ENCODE assay signal across 8 mouse cellular contexts in genomic region chr6:47594926-47595623, GRCm38 (mm10). TPM values are rescaled to one million over a fixed set of nuclear protein-coding genes. Genes with fewer than 3 reads are reported as not detected.
DNase-seq lines count a peak whose midpoint lies in the region; ATAC-seq lines count a peak whose summit lies in the region.

Gene Ezh2 (minus strand): TSS chr6:47595341.

- no peaks in the 10 kb centered on the region for H3K9me3 ChIP-seq in intestine, embryonic 14.5 days (ENCODE audit: control insufficient read depth, low read length)

- no peaks in the 10 kb centered on the region for H3K36me3 ChIP-seq in intestine, embryonic 14.5 days (ENCODE audit: control insufficient read depth, insufficient read depth, low read length)

- no peaks in the 10 kb centered on the region; the same call in 1 of the 2 replicates for H3K4me1 ChIP-seq in intestine, embryonic 14.5 days (replicated peaks; ENCODE audit: control insufficient read depth, insufficient read depth, low read length)

- DNase-seq in adrenal gland, adult (ENCODE audit: inconsistent age in 2 of 2, low spot score in 1 of 2), result peak; percentile 98 to 99
- peak; percentile 98 for DNase-seq in embryo, embryonic 10.5 days (ENCODE audit: low spot score)
- DNase-seq in gastrocnemius, postnatal 14 days, result peak; percentile 98
- peak; percentile 97 for DNase-seq in intestine, embryonic 14.5 days (ENCODE audit: low spot score)
- DNase-seq in left cerebral cortex, postnatal 14 days (ENCODE audit: low spot score in 2 of 2), result peak; percentile 96 to 98
- DNase-seq in mesoderm, embryonic 11.5 days (ENCODE audit: low read depth, low spot score), result peak; percentile 98
- peak; percentile 94 for DNase-seq in right cerebral cortex, postnatal 36 days (ENCODE audit: low spot score in 2 of 2)
- DNase-seq in yolk sac, embryonic 10.5 days (ENCODE audit: low spot score), result peak; percentile 98

- WGBS in intestine, embryonic 14.5 days, result under 1% methylated on average over 69 of the region's 69 CpGs

- H3K4me2 ChIP-seq in intestine, embryonic 14.5 days (ENCODE audit: low read length), result peak within 1 kb of the TSS; percentile 89

- H3K27ac ChIP-seq in intestine, embryonic 14.5 days (ENCODE audit: low read depth), result peak within 1 kb of the TSS; percentile 95

- peak within 1 kb of the TSS; percentile 73 for H3K4me3 ChIP-seq in intestine, embryonic 14.5 days (ENCODE audit: low read depth, low read length)

- intact Hi-C loops in gastrocnemius, postnatal 14 days (cut with DNase I; ENCODE audit: low total_unique reads), result no loop called here
- intact Hi-C loops in left cerebral cortex, postnatal 14 days (cut with DNase I), result no loop called here

- H3K9ac ChIP-seq in intestine, embryonic 14.5 days (ENCODE audit: low read length), result peak within 1 kb of the TSS; percentile 92

- peak; percentile 99 for ATAC-seq in intestine, embryonic 14.5 days (replicated peaks; ENCODE audit: low FRiP score, low TSS enrichment, low read depth)

- H3K27me3 ChIP-seq in intestine, embryonic 14.5 days (replicated peaks; ENCODE audit: control insufficient read depth, insufficient read depth, low read length), result no peaks in the 10 kb centered on the region

RNA-seq across cellular contexts. Expression of gene Ezh2, which starts in this region (rescaled TPM):
- total RNA-seq in gastrocnemius, postnatal 14 days (2021), result 10 to 100 TPM; 11.5 to 12.2 TPM
- 75.4 and 78.2 TPM in 2 replicates for polyA plus RNA-seq in intestine, embryonic 14.5 days (2014; fragmentation: Nextera tagmentation; extraction: Ambion mirVana)
- total RNA-seq in left cerebral cortex, postnatal 14 days (2021), result 10 to 100 TPM; 14.1 to 14.8 TPM

Comparison
In these comparisons a context has a peak if more than half of its experiments do, and no peak if none do; other contexts are left out.
1. Peak in every context shown above with its lines: DNase-seq, ATAC-seq, H3K4me3 ChIP-seq and H3K27ac ChIP-seq.